In the genomic region with DNA sequence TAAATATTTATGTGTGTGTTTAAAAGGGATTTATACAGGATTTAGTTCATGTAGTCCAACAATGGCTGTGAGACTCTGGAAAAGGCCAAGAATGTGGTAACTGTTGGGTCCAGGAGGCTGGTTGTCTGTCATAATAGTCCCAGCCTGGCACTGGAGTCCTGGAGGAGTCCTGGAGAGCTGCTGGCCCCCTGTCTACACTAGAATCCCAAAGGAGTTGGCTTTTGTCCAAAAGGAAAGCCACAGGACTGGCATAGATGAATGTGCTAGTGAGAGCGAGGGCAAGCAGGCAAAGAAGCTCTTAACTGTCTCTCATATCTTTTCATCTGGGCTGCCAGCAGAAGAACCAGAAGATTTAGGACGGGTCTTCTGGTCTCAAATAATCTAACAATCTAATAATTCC, we compare ENCODE assay signal across 22 mouse cellular contexts. TPM values are rescaled to one million over a fixed set of nuclear protein-coding genes. Genes with fewer than 3 reads are reported as not detected.
A peak's percentile ranks its signal among the peaks of the same experiment; 100 is the strongest.
DNase-seq lines count a peak whose midpoint lies in the region; ATAC-seq and TF ChIP-seq lines count a peak whose summit lies in the region.
"Had no signal": no experiment of that assay in that cellular context is flagged by ENCODE, and none has a peak within 500 bp of the region (broad histone marks: within the 10 kb centered on the region; RNA-seq: fewer than 3 reads in every experiment).

No protein-coding gene starts in this region.

- no peak overlapping the region for H3K9ac ChIP-seq in midbrain, postnatal 0 days (replicated peaks; ENCODE audit: low read length, poor library complexity, severe bottlenecking)
- H3K9ac ChIP-seq in midbrain, embryonic 14.5 days (replicated peaks; ENCODE audit: low read length) = no peak overlapping the region
- no peak overlapping the region for H3K9ac ChIP-seq in stomach, postnatal 0 days (ENCODE audit: low read length)
- H3K9ac ChIP-seq: embryonic facial prominence, embryonic 12.5 days; forebrain, embryonic 12.5 days; limb, embryonic 12.5 days had no signal

- DNase-seq in cerebellum, adult 11-12 months = peak; percentile 16
- no peak for DNase-seq in cerebellum, adult 8-10 months
- peak; percentile 8 for DNase-seq in kidney, postnatal 14 days
- no peak for DNase-seq in kidney, adult 11 months
- DNase-seq in midbrain, postnatal 0 days (ENCODE audit: low spot score) = peak; percentile 14
- no peak for DNase-seq in midbrain, embryonic 14.5 days
- no peak for DNase-seq in stomach, postnatal 0 days (ENCODE audit: low spot score)
- DNase-seq in thymus, postnatal 25 days = no peak
- DNase-seq: heart, postnatal 4 days; kidney, postnatal 4 days had no signal

- no peaks in the 10 kb centered on the region for H3K36me3 ChIP-seq in midbrain, postnatal 0 days (ENCODE audit: insufficient read depth, low read length)
- no peaks in the 10 kb centered on the region for H3K36me3 ChIP-seq in midbrain, embryonic 14.5 days (ENCODE audit: control insufficient read depth, insufficient read depth, low read length)
- H3K36me3 ChIP-seq in stomach, postnatal 0 days (ENCODE audit: control insufficient read depth, insufficient read depth, low read length) = no peaks in the 10 kb centered on the region
- H3K36me3 ChIP-seq: embryonic facial prominence, embryonic 12.5 days; forebrain, embryonic 12.5 days; limb, embryonic 12.5 days had no signal

- no peaks in the 10 kb centered on the region for H3K9me3 ChIP-seq in midbrain, postnatal 0 days (ENCODE audit: low read length)
- H3K9me3 ChIP-seq in midbrain, embryonic 14.5 days (ENCODE audit: control insufficient read depth, low read length) = peaks cover 5% of the 10 kb centered on the region; the same call in 1 of the 2 replicates
- H3K9me3 ChIP-seq in stomach, postnatal 0 days (ENCODE audit: control insufficient read depth, low read length) = no peaks in the 10 kb centered on the region
- H3K9me3 ChIP-seq: embryonic facial prominence, embryonic 12.5 days had no signal

- WGBS in midbrain, postnatal 0 days = 78% methylated on average over 2 of the region's 2 CpGs
- WGBS in midbrain, embryonic 14.5 days = 84% methylated on average over 2 of the region's 2 CpGs
- 53% methylated on average over 2 of the region's 2 CpGs for WGBS in stomach, postnatal 0 days

- no peak overlapping the region for H3K4me2 ChIP-seq in midbrain, postnatal 0 days (ENCODE audit: low read depth, low read length, poor library complexity, severe bottlenecking)
- no peak overlapping the region for H3K4me2 ChIP-seq in midbrain, embryonic 14.5 days (ENCODE audit: low read length)
- no peak overlapping the region for H3K4me2 ChIP-seq in stomach, postnatal 0 days (replicated peaks; ENCODE audit: low read depth)
- H3K4me2 ChIP-seq: embryonic facial prominence, embryonic 12.5 days; forebrain, embryonic 12.5 days; heart, embryonic 11.5 days; limb, embryonic 12.5 days had no signal

- no peaks in the 10 kb centered on the region for H3K27me3 ChIP-seq in midbrain, postnatal 0 days (ENCODE audit: insufficient read depth, low read length)
- no peaks in the 10 kb centered on the region for H3K27me3 ChIP-seq in midbrain, embryonic 14.5 days (ENCODE audit: control insufficient read depth, insufficient read depth, low read length)
- no peaks in the 10 kb centered on the region for H3K27me3 ChIP-seq in stomach, postnatal 0 days (ENCODE audit: control insufficient read depth, insufficient read depth, low read length)
- H3K27me3 ChIP-seq: embryonic facial prominence, embryonic 12.5 days; forebrain, embryonic 12.5 days; limb, embryonic 12.5 days had no signal

- no peaks in the 10 kb centered on the region for H3K4me1 ChIP-seq in midbrain, postnatal 0 days (ENCODE audit: insufficient read depth, low read length)
- H3K4me1 ChIP-seq in midbrain, embryonic 14.5 days (ENCODE audit: control insufficient read depth, insufficient read depth, low read length) = peaks cover 5% of the 10 kb centered on the region; the same call in 1 of the 2 replicates
- peaks cover 3% of the 10 kb centered on the region; the same call in 1 of the 2 replicates for H3K4me1 ChIP-seq in stomach, postnatal 0 days (replicated peaks; ENCODE audit: control insufficient read depth, insufficient read depth)
- H3K4me1 ChIP-seq: embryonic facial prominence, embryonic 12.5 days had no signal

- H3K27ac ChIP-seq in midbrain, postnatal 0 days (ENCODE audit: low read depth, low read length) = no peak overlapping the region
- no peak overlapping the region for H3K27ac ChIP-seq in midbrain, embryonic 14.5 days (replicated peaks; ENCODE audit: low read depth, low read length)
- peak overlapping the region; percentile 75 for H3K27ac ChIP-seq in stomach, postnatal 0 days (replicated peaks)
- H3K27ac ChIP-seq: embryonic facial prominence, embryonic 12.5 days; forebrain, embryonic 12.5 days; limb, embryonic 12.5 days had no signal

- TF ChIP-seq CTCF in midbrain, postnatal 0 days (IDR thresholded peaks at IDR 0.05) = no peak
- no peak for TF ChIP-seq CTCF in stomach, postnatal 0 days (IDR thresholded peaks at IDR 0.05; ENCODE audit: low read depth)

- ATAC-seq in midbrain, postnatal 0 days (ENCODE audit: low FRiP score) = no peak
- ATAC-seq in midbrain, embryonic 14.5 days (ENCODE audit: low FRiP score, low TSS enrichment) = no peak
- ATAC-seq in stomach, postnatal 0 days (ENCODE audit: low FRiP score, low TSS enrichment) = peak; percentile 9; the same call in 1 of the 2 replicates
- ATAC-seq: inflammation-experienced regulatory T-cells, adult 6 months had no signal

- no peak for TF ChIP-seq EP300 in stomach, postnatal 0 days (optimal IDR thresholded peaks at IDR 0.05)

- no peak overlapping the region for H3K4me3 ChIP-seq in midbrain, postnatal 0 days (ENCODE audit: low read depth, low read length)
- H3K4me3 ChIP-seq in midbrain, embryonic 14.5 days (replicated peaks; ENCODE audit: low read depth, low read length) = no peak overlapping the region
- H3K4me3 ChIP-seq in stomach, postnatal 0 days (ENCODE audit: low read depth, low read length) = no peak overlapping the region
- H3K4me3 ChIP-seq: embryonic facial prominence, embryonic 12.5 days; forebrain, embryonic 12.5 days; limb, embryonic 12.5 days had no signal

RNA-seq across cellular contexts. Expression of a gene that starts 1.6 kb away (rescaled TPM):
- 13.0 and 14.1 TPM in 2 replicates for total RNA-seq in midbrain, postnatal 0 days (2014; rRNA removed)
- 8.7 and 9.9 TPM in 2 replicates for polyA plus RNA-seq in midbrain, postnatal 0 days (2015; fragmentation: Nextera tagmentation; extraction: Ambion mirVana)
- polyA plus RNA-seq in midbrain, embryonic 14.5 days (2014; fragmentation: Nextera tagmentation; extraction: Ambion mirVana) = 9.2 and 12.1 TPM in 2 replicates
- polyA plus RNA-seq in stomach, postnatal 0 days (2015; fragmentation: Nextera tagmentation; extraction: Ambion mirVana) = 16.1 and 17.4 TPM in 2 replicates

RNA-seq across cellular contexts. Expression of a gene that starts 49.8 kb away (rescaled TPM):
- total RNA-seq in midbrain, postnatal 0 days (2014; rRNA removed) = not detected in 2 replicates
- polyA plus RNA-seq in midbrain, postnatal 0 days (2015; fragmentation: Nextera tagmentation; extraction: Ambion mirVana) = not detected in 2 replicates
- polyA plus RNA-seq in midbrain, embryonic 14.5 days (2014; fragmentation: Nextera tagmentation; extraction: Ambion mirVana) = not detected in 2 replicates
- not detected in 2 replicates for polyA plus RNA-seq in stomach, postnatal 0 days (2015; fragmentation: Nextera tagmentation; extraction: Ambion mirVana)
- total RNA-seq: ES-E14; gastrocnemius, adult 8-10 months; heart, postnatal 4 days; left cerebral cortex, adult 18-20 months; megakaryocyte progenitor cell, adult 5-6 weeks; neutrophil, adult 5-6 weeks had no signal
- polyA plus RNA-seq: C2C12; embryonic facial prominence, embryonic 12.5 days; forebrain, embryonic 12.5 days; inflammation-experienced regulatory T-cells, adult 6 months; limb, embryonic 12.5 days; spleen, adult 2 months had no signal

RNA-seq across cellular contexts. Expression of a gene that starts 57.6 kb away (rescaled TPM):
- total RNA-seq in midbrain, postnatal 0 days (2014; rRNA removed) = 122 and 132 TPM in 2 replicates
- 2.8 and 3.9 TPM in 2 replicates for polyA plus RNA-seq in midbrain, postnatal 0 days (2015; fragmentation: Nextera tagmentation; extraction: Ambion mirVana)
- polyA plus RNA-seq in midbrain, embryonic 14.5 days (2014; fragmentation: Nextera tagmentation; extraction: Ambion mirVana) = 12.0 and 13.1 TPM in 2 replicates
- 0.65 and 0.86 TPM in 2 replicates for polyA plus RNA-seq in stomach, postnatal 0 days (2015; fragmentation: Nextera tagmentation; extraction: Ambion mirVana)

Comparison
In these comparisons a context has a peak if more than half of its experiments do, and no peak if none do; other contexts are left out.
1. DNase-seq: peak in cerebellum, adult 11-12 months (single experiment), kidney, postnatal 14 days (single experiment) and midbrain, postnatal 0 days (single experiment); none in cerebellum, adult 8-10 months (single experiment), kidney, adult 11 months (single experiment), midbrain, embryonic 14.5 days (single experiment), stomach, postnatal 0 days (single experiment) and thymus, postnatal 25 days (single experiment).